Mouse (Mus musculus) thymus, adult 2 months (tissue): ENCODE results near the gene Adamts10.

Experiments used
- CTCF ChIP-seq: fragments of 200-500 bp; IDR thresholded peaks from 2 replicates; pipeline ENCODE4 v1.5.1; 2012; ENCODE audit warnings: mild to moderate bottlenecking, control low read depth, low read length, moderate library complexity, borderline replicate concordance; ENCODE audit not compliant: control insufficient read depth, poor library complexity, insufficient read depth; ENCODE audit errors: extremely low read depth
- POLR2A ChIP-seq: fragments of 200-500 bp; IDR thresholded peaks from 2 replicates; pipeline ENCODE4 v1.6.1; 2012; ENCODE audit warnings: mild to moderate bottlenecking, low read length, control low read depth, moderate library complexity; ENCODE audit not compliant: control insufficient read depth, poor library complexity, insufficient read depth; ENCODE audit errors: extremely low read depth

GRCm38 (mm10) chr17:33566182-33566581 lies 42.2 kb downstream of the Adamts10 start:
- TF ChIP-seq CTCF (no peak), POLR2A (no peak)
